Mouse (Mus musculus) adrenal gland, postnatal 0 days (tissue): Measurements from ENCODE around the gene Spire2. TPM values are rescaled to one million over a fixed set of nuclear protein-coding genes. Genes with fewer than 3 reads are reported as not detected.

Source experiments
- polyA plus RNA-seq: library from polyadenylated mRNA; unstranded; fragments of >200 nt; fragmentation: Nextera tagmentation; extraction: Ambion mirVana; gene quantifications from 2 replicates; pipeline ENCODE4 v1.2.1, GENCODE M21; 2015

Spire2 gene
- polyA plus RNA-seq = 4.2 and 6.7 TPM in 2 replicates

GRCm38 (mm10) chr8:123332262-123333090 is at the start of gene Spire2:
Spire2 (plus strand) TSS chr8:123332713.

GRCm38 (mm10) chr8:123318467-123318911 is 14.0 kb upstream of the Spire2 start, which contains the start of gene Fanca:
Fanca (minus strand) TSS chr8:123318576.

GRCm38 (mm10) chr8:123373403-123374238 is 41.1 kb downstream of the Spire2 start, which contains the start of gene Tcf25:
Tcf25 (plus strand) TSS chr8:123373753.

GRCm38 (mm10) chr8:123406786-123407185 is 74.3 kb downstream of the Spire2 start, which contains the start of gene Mc1r:
Mc1r (plus strand) TSS chr8:123407107.

GRCm38 (mm10) chr8:123411246-123411645 is 78.7 kb downstream of the Spire2 start, which contains the start of gene Tubb3:
Tubb3 (plus strand) TSS chr8:123411424.

Other genes starting within 250 kb of the Spire2 start
- gene Rpl13, start 230.4 kb upstream of the Spire2 start, polyA plus RNA-seq = 1,556 and 1,800 TPM in 2 replicates
- 1.9 and 2.1 TPM in 2 replicates for gene Cpne7, start 215.3 kb upstream of the Spire2 start, polyA plus RNA-seq
- gene Sult5a1, start 174.4 kb upstream of the Spire2 start, polyA plus RNA-seq = 32.0 and 64.8 TPM in 2 replicates
- 39.7 and 90.2 TPM in 2 replicates for gene Dpep1, start 146.5 kb upstream of the Spire2 start, polyA plus RNA-seq
- 135 and 154 TPM in 2 replicates for gene Chmp1a, start 120.0 kb upstream of the Spire2 start, polyA plus RNA-seq
- gene Spata33, start 119.9 kb upstream of the Spire2 start, polyA plus RNA-seq = 4.3 and 5.1 TPM in 2 replicates
- gene Cdk10, start 107.9 kb upstream of the Spire2 start, polyA plus RNA-seq = 27.2 and 30.8 TPM in 2 replicates
- gene Spata2l, start 96.5 kb upstream of the Spire2 start, polyA plus RNA-seq = 3.3 and 8.4 TPM in 2 replicates
- gene Zfp276, start 78.5 kb upstream of the Spire2 start, polyA plus RNA-seq = 11.6 and 13.3 TPM in 2 replicates
- 17.0 and 18.7 TPM in 2 replicates for gene Vps9d1, start 78.4 kb upstream of the Spire2 start, polyA plus RNA-seq
- gene Fanca, start 14.1 kb upstream of the Spire2 start, polyA plus RNA-seq = 5.5 and 11.5 TPM in 2 replicates
- 127 and 188 TPM in 2 replicates for gene Tcf25, start 41.0 kb downstream of the Spire2 start, polyA plus RNA-seq
- gene Mc1r, start 74.4 kb downstream of the Spire2 start, polyA plus RNA-seq = 0.05 TPM in 1 of 2 replicates, not detected in the other
- 93.9 and 334 TPM in 2 replicates for gene Tubb3, start 78.7 kb downstream of the Spire2 start, polyA plus RNA-seq
- gene Def8, start 90.8 kb downstream of the Spire2 start, polyA plus RNA-seq = 21.8 and 22.2 TPM in 2 replicates
- 22.6 and 45.2 TPM in 2 replicates for gene Afg3l1, start 145.2 kb downstream of the Spire2 start, polyA plus RNA-seq
- gene Dbndd1, start 182.8 kb downstream of the Spire2 start, polyA plus RNA-seq = 2.8 and 7.5 TPM in 2 replicates
- gene Gas8, start 186.1 kb downstream of the Spire2 start, polyA plus RNA-seq = 12.5 and 17.9 TPM in 2 replicates